Mouse (Mus musculus): ENCODE measurements around the gene Bloc1s1. TPM values are rescaled to one million over a fixed set of nuclear protein-coding genes. Genes with fewer than 3 reads are reported as not detected.

The Bloc1s1 gene
- total and polyA plus RNA-seq, 3 experiments, result 45.1 to 70.6 TPM; not detected in 1

GRCm38 (mm10) chr10:128912791-128913190, 11.0 kb downstream of the Bloc1s1 start:
- Histone ChIP-seq H3K79me2 (ENCODE audit: control insufficient read depth, insufficient read depth, low read length, poor library complexity) (no peaks in the 10 kb centered on the region), H3K9ac (ENCODE audit: control insufficient read depth, low read depth, low read length, poor library complexity, severe bottlenecking) (no peak overlapping the region), H3K9me3 (replicated peaks; ENCODE audit: insufficient read depth, low read length) (no peaks in the 10 kb centered on the region), H3K4me3 (ENCODE audit: control insufficient read depth in 1 of 2, insufficient read depth in 1 of 2, low read depth in 2 of 2, low read length in 2 of 2) (no peak overlapping the region), H3K36me3 (ENCODE audit: control insufficient read depth in 1 of 2, insufficient read depth in 2 of 2, low read length in 2 of 2) (no peaks in the 10 kb centered on the region), H3K4me1 (ENCODE audit: control insufficient read depth in 1 of 2, insufficient read depth in 2 of 2, low read length in 2 of 2) (no peaks in the 10 kb centered on the region), H3K27ac (ENCODE audit: control insufficient read depth, low read depth, low read length) (no peak overlapping the region), H3K27me3 (ENCODE audit: control insufficient read depth in 1 of 2, insufficient read depth in 2 of 2, low read length in 2 of 2) (peaks cover 0 to 1% of the 10 kb centered on the region in 2 experiments; a peak in 2 of 4 replicates)
- no peak for DNase-seq (ENCODE audit: low read depth, low spot score)
- no peak for TF ChIP-seq HCFC1 (IDR thresholded peaks at IDR 0.05; ENCODE audit: low read depth, low read length)
- no peak for TF ChIP-seq EP300 (IDR thresholded peaks at IDR 0.05; ENCODE audit: low read depth in 1 of 2, low read length in 2 of 2)
- TF ChIP-seq USF1 (IDR thresholded peaks at IDR 0.05; ENCODE audit: low read depth, low read length), result no peak
- no peak for TF ChIP-seq POLR2A (IDR thresholded peaks at IDR 0.05; ENCODE audit: control insufficient read depth in 1 of 2, insufficient read depth in 1 of 2, low read depth in 1 of 2, low read length in 2 of 2, poor library complexity in 1 of 2)
- no peak for TF ChIP-seq SMC3 (IDR thresholded peaks at IDR 0.05; ENCODE audit: low read depth, low read length)
- no peak for TF ChIP-seq E2F4 (IDR thresholded peaks at IDR 0.05; ENCODE audit: borderline replicate concordance, low read depth, low read length)
- no peak for TF ChIP-seq MXI1 (IDR thresholded peaks at IDR 0.05; ENCODE audit: low read depth, low read length)
- TF ChIP-seq ZC3H11A (IDR thresholded peaks at IDR 0.05; ENCODE audit: low read depth, low read length), result no peak
- no peak for TF ChIP-seq NRF1 (IDR thresholded peaks at IDR 0.05; ENCODE audit: insufficient read depth, low read depth, low read length, poor library complexity, severe bottlenecking)

GRCm38 (mm10) chr10:128912268-128912667, 11.6 kb downstream of the Bloc1s1 start:
- Histone ChIP-seq H3K79me2 (ENCODE audit: control insufficient read depth, insufficient read depth, low read length, poor library complexity) (no peaks in the 10 kb centered on the region), H3K36me3 (ENCODE audit: control insufficient read depth in 1 of 2, insufficient read depth in 2 of 2, low read length in 2 of 2) (no peaks in the 10 kb centered on the region), H3K4me1 (ENCODE audit: control insufficient read depth in 1 of 2, insufficient read depth in 2 of 2, low read length in 2 of 2) (no peaks in the 10 kb centered on the region), H3K9me3 (replicated peaks; ENCODE audit: insufficient read depth, low read length) (no peaks in the 10 kb centered on the region), H3K4me3 (ENCODE audit: control insufficient read depth in 1 of 2, insufficient read depth in 1 of 2, low read depth in 2 of 2, low read length in 2 of 2) (no peak overlapping the region), H3K27ac (ENCODE audit: control insufficient read depth, low read depth, low read length) (no peak overlapping the region), H3K9ac (ENCODE audit: control insufficient read depth, low read depth, low read length, poor library complexity, severe bottlenecking) (no peak overlapping the region), H3K27me3 (ENCODE audit: control insufficient read depth in 1 of 2, insufficient read depth in 2 of 2, low read length in 2 of 2) (peaks cover 0 to 1% of the 10 kb centered on the region in 2 experiments; a peak in 2 of 4 replicates)
- no peak for DNase-seq (ENCODE audit: low read depth, low spot score)
- TF ChIP-seq GATA1 (IDR thresholded peaks at IDR 0.05; ENCODE audit: low read depth, low read length) (no peak), USF2 (IDR thresholded peaks at IDR 0.05; ENCODE audit: borderline replicate concordance in 1 of 2, insufficient read depth in 1 of 2, low read depth in 1 of 2, low read length in 2 of 2) (no peak)

- H3K4me1 ChIP-seq (ENCODE audit: control insufficient read depth in 1 of 2, insufficient read depth in 2 of 2, low read length in 2 of 2), result no peaks in the 10 kb centered on the region
- DNase-seq (ENCODE audit: low read depth, low spot score), result no peak
- no peak overlapping the region for H3K27ac ChIP-seq (ENCODE audit: control insufficient read depth, low read depth, low read length)
- peaks cover 0 to 1% of the 10 kb centered on the region in 2 experiments; a peak in 2 of 4 replicates for H3K27me3 ChIP-seq (ENCODE audit: control insufficient read depth in 1 of 2, insufficient read depth in 2 of 2, low read length in 2 of 2)
- no peaks in the 10 kb centered on the region for H3K9me3 ChIP-seq (replicated peaks; ENCODE audit: insufficient read depth, low read length)
- H3K36me3 ChIP-seq (ENCODE audit: control insufficient read depth in 1 of 2, insufficient read depth in 2 of 2, low read length in 2 of 2), result no peaks in the 10 kb centered on the region
- no peak overlapping the region for H3K4me3 ChIP-seq (ENCODE audit: control insufficient read depth in 1 of 2, insufficient read depth in 1 of 2, low read depth in 2 of 2, low read length in 2 of 2)
- no peak overlapping the region for H3K9ac ChIP-seq (ENCODE audit: control insufficient read depth, low read depth, low read length, poor library complexity, severe bottlenecking)
- H3K79me2 ChIP-seq (ENCODE audit: control insufficient read depth, insufficient read depth, low read length, poor library complexity), result no peaks in the 10 kb centered on the region
- TF ChIP-seq JUND (IDR thresholded peaks at IDR 0.05; ENCODE audit: low read depth, low read length) (no peak), GATA1 (IDR thresholded peaks at IDR 0.05; ENCODE audit: low read depth, low read length) (no peak), E2F4 (IDR thresholded peaks at IDR 0.05; ENCODE audit: borderline replicate concordance, low read depth, low read length) (no peak)
These were observed 12.4 kb downstream of the Bloc1s1 start for GRCm38 (mm10) chr10:128911430-128911829.
